Mouse (Mus musculus) right cerebral cortex, postnatal 4 days (tissue): ENCODE data around the gene Esyt3.
A peak's percentile ranks its signal among the peaks of the same experiment; 100 is the strongest.

Experiments
- DNase-seq: peaks from one replicate; pipeline ENCODE4 v3.0.0-alpha.2; 2022

Esyt3 gene

DNA sequence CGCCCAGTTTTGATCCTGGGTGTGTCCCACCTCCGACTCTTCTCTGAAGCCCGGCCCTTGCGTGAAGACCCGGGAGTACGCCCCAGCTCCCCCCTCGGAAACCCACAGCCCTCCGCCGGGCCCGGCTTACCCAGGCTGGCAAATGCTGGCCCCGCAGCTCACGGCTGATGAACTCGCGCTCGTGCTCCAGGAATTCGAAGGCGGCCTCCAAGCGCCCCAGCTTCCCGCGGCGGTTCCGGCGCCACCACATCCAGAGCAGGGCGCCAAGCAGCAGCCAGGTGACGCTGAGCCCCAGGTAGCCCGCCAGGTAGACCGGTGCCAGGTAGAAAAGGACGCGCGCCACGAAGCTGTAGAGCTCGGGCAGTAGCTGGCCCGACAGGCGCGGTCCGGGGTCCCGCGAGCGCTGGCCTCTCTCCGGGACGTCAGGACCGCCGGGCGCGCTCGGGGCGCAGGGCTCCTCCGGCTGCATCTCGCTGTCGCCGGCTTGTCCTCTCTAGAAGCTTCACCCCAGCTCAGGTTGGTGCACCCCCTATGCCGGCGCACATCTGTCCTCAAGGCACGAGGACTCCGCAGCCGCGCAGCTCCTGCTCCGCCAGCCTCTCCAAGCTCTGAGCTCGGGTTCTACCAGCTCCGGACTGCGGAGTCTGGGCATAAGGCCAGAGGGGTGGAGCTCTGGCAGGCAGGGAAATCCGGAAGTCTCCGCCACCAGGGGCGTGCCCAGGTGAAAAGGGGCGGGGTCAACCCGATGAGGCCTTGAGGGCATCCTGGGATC is at the start of gene Esyt3:
Gene Esyt3 (minus strand): TSS at position 637 of the 772 bp plus-strand sequence.
- peak; percentile 37 for DNase-seq

DNA sequence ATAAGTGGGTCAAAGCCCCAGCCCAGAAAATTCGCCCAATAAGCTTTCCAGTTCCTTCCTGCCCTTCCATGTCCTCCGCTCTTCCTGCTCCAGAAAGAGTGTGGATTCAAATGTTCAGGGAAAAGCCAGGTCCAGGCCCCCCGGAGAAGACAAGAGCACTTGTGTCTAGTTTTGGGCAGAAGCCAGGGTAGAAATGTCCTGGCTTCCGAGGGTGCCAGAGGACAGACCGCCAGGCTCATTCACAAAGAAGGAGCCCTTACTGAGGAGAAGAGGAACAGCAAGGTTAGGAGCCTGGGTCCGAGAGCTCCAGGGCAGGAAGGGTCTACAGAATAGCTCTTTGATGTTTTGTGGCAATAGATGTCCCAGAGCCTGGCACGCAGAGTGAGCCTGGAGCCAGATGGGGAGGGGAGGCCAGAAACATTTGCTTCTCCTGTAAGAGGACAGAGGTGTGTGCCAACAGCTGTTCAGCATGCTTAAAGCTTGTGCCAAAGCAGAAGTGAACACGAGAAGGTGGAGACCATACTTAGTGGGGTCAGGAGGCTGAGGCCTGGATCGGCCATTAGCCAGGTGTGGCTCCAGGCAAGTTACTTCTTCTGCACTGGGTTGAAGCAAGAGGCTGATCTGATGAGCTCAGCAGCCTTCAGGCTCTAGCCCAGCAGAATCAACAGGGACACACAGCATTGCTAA is 43.1 kb upstream of the Esyt3 start:
- DNase-seq = no peak

DNA sequence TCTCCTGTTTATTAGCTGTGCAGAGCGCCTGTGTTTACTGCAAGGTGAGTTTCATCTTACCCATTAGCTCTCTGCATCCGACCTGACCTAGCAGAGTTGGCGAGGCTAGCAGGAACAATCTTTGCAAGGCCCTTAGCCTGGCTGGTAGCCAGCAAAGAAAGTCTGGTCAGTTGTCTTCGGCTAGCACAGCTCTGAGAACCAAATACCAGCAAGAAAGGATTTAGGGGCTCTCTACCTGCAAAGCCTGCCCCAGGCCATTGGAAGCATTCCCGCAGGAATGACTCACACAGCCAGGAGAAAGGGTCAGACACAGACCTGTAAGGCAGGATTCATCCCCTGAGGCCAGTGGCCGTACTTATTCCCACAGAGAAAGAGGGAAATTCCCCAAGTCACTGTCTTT is 42.4 kb upstream of the Esyt3 start:
- DNase-seq = no peak

DNA sequence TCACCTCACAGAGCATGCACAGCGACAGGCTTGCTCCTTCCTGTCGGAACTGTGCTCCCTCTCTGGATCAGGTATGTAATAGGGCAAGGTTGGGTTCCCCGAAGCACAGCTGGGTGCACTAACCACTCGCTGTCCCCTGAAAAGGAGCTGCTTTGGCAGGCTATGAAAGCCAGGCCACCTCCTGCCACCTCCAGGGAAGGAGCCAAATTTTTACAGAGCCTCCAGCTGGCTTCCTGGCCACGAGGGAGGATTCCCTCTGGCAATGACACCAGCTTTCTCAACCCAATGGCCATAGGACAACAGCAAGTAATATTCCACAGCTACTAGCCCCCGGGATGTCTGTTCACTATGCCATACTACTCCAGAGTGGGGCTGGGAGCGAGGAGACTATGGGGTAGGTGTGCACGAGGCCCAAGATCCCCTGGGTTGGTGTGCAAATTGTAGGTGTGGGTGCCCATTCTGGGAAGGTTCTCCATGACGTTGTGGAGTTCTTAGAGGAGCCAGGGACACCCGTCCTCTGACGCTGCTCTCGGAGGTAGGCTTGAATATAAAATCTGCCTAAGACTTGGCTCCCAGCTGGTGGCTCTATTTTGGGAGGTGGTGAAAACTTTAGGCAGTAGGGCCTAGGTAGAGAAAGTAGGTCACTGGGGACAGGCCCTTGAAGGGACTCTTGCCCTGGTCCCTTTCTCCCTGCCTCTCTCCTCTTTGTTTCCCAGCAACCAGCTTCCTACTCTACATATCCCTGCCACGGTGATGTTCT is 38.9 kb upstream of the Esyt3 start:
- no peak for DNase-seq

DNA sequence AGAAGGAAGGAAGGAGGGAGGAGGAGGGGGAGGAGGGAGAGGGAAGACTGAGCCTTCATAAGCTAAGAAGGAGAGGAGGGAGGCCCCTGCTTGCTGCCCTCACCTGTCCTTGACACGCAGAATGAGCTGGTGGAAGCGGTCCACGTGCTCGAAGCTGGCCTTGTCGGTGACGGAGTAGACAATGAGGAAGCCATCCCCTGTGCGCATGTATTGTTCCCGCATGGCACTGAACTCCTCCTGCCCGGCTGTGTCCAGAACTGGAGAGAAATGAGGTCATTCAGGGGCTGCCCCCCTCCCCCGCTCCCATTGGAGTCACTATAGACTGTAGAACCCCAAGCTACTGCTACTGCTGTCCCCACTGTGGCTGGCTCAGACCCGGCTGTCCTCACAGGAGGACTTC is 36.0 kb upstream of the Esyt3 start:
- no peak for DNase-seq

DNA sequence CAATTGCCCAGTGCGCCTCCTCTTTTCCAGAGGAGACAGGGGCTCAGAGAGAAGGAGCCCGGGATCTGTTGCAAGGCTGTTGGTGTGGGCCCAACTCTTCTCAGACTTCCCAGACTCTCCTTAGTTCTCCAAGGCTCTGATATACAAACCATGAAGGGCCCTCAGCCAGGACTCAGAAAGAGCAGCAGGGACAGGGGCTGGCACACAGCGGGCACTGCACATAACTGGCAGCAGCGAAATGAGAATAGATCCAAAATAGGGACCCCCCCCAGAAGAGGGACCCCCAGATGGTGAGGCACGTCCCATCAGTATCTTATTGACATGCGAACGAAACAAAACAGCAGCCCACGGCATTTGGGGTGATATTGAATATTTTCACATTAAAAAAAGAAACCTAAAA is 34.8 kb upstream of the Esyt3 start:
- DNase-seq = no peak

DNA sequence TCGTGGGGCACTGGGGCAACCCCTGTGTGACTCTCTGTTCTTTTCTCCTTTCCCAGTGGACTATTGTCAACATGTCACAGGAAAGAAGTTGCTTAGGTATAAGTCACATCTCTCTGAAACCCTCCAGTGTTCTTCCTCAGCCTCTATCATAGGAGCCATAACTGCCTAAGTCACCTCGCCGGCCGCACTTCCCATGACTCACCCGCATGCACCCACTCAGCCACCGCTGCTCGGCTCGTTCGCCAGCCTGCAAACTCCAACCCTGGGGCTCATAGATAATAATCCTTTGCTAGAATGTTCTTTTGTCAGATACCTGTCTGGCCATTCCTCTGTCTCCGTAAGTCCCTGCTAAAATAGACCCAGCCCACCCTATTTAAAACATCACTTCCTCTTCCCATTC is 33.2 kb upstream of the Esyt3 start:
- DNase-seq = no peak

DNA sequence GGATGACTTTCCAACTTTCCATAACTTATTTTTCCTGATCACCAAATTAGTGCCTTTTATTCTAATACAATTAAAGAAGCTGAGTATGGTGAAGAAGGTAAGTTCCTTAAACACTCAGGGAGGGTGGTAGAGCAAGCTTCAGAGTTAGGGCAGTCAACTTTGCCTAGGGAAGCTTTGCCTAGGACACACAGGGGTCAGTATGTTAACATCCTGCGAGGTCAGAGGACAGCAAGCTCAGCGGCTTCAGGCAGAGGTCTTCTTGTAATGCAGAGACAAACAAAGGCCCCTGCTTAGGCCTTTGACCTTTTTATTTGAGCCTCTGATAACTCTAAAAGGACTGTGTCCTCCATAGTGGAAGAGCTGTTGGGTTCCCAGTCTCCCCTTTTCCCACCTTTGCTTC is 32.4 kb upstream of the Esyt3 start:
- DNase-seq = no peak

DNA sequence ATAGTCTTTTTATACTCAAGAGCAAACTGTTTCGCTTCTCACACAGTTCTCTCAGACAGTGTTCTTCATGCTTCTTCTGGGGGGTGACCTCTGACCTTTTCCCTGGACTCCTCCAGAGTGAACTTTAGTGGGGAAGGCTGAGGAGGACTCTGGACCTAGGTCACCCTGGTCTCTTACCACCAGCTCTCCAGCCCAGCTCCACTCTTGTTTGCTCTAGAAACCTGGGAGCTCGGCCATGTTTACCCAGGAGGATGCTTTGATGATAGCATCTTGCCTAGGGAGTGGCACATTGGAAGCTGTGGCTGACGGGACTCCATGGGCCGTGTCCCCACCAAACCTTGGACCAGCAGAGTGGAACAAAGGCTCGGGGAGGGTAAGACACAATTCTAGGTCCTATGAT is 31.8 kb upstream of the Esyt3 start:
- DNase-seq = no peak

DNA sequence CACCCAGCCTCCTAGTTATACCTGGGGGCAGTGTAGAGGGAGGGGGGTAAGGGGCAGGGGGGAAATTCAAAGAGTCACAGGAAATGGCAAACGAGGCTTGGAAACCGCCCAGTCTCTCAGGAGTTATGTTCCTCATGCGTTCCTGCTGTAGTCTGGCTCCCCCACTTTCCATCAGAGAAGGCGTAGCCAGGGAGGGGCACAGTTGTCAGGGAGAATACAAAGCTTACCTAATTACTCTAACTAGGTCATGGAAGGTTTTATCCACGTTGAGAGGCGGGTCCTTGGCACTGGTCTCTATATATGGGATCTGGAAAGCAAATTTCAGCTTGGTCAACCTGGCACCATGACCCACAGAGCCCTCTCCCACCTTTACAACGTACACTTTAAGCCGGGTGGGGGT is 31.1 kb upstream of the Esyt3 start:
- DNase-seq = no peak

DNA sequence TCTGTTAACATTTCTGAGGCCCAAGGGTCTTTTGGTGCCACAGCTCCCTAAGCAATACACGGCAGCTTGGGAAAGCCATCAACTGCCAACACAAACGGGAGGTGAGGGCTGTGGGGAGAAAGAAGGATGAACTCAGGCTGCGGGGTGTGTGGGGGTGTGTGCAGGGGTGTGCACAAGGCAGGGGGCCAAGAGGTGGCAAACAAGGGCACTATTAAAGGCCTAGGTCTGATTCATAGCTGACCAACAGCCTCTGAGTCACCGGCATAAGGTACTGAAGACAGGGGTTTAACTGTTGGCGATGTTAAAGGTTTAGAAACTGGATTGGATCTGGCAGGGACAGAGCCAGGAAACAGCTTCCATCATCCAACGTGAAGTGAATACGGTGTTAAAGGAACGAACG is 30.5 kb upstream of the Esyt3 start:
- DNase-seq = no peak

DNA sequence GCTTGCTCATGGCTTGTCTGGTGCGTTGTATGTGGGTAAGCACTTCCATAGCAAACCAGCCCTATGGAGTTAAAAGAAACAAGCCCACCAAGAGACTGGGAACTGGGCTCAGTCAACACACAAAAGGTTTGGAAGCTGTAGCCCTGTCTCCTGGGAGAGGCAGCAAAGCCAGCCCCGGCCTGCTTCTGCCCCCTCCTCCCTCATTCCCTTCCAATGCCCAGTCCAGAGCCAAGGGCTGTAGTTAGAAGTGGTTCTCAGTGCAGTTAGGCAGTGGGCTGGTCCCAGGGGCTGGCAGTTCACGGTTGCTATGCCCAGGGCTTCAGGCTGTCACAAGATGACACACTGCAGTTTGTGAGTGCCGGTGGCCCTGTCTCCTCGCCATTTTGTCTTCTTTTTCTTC is 29.7 kb upstream of the Esyt3 start:
- no peak for DNase-seq

DNA sequence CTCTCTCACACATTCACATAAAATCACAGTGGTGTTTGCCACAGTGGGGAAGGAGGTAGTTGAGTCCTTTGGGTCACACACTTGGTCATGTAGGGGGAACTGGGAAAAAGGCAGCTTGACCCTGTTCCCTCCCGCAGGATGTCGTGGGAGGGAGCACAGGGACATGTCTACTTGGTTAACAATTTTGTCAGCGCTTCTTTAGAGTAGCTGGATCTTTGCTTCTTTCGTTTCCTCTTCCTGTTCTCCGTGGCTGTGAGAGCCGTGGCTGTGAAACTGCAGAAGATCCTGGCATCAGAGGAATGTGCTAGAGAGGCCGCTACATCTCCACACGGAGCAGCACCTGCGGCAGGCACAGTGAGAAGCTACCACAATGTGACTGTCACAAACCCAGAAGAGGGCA is 24.2 kb upstream of the Esyt3 start:
- DNase-seq = no peak

DNA sequence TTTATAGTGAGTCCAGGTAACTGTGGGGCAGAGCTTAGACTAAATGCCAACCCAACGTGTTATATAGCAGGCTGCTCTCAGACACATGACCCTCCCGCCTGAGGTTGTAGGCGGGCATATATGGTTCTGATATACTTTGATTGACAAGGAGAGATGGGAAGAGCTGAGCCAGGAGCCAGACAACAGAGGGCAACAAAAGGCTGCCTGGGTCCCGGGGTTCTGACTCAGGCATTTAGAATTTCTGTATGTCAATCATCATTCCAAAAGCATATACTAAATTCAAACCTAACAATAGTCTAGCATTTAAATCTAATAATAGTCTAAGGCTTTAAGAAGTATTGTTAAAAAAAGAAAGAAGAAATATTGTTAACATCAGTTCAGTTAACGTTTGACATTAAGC is 20.8 kb upstream of the Esyt3 start:
- DNase-seq = no peak

DNA sequence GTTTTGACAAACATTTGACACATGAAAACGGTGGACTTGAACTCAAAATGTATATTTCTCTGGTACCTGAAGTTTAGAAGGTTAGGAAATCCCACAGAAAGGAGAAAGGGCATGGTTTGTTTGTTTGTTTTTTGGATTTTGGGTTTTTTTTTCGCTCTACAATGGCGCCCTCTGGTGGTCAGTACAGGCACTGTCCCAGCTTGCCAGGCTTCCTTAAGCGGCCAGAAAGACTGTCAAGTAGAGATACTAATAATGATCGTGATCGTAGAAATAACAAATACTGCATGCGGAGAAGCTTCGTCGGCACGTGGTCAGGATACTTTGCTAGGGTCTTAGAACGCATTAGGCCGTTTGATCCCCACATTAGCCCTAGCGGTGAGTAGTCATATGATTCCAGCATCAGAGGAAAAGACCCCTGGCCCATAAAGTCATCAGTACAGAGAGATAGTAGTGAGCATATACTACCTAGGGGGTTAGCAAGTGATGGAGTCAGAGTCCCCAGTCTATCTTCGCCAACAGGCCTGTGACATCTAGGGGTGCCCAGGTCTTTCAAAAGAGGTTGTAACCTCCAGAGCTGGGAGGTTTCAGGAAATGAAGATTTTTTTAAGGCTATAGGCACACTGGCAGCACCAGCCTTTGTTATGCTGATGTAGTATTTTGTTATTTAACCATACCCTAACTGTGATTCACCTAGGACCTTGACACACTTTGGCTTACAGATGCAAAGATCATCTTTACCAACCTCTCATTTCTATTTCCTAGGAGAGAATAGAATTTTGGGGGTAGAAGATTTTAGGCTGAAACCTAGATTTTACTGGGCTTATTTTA is 18.4 kb upstream of the Esyt3 start:
- peak; percentile 67 for DNase-seq

DNA sequence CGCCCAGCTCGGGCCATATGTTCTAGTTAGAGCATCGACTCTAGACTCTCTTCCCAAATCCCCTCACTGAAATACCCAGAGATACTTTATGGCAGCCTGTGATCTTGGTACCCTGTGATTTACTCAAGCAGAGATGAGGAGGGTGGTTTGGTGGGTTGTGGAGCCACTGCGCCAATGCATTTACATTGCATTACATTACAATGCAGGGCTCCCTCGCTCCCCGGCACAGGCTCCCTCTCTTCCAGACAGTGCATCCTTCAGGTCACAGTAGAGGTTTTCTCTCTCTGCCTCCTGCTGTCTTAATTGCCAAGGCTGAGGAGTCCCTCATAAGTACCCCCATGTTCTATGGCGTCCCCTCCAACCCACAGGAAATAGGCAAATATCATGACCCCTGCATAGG is 10.1 kb upstream of the Esyt3 start:
- DNase-seq = no peak

DNA sequence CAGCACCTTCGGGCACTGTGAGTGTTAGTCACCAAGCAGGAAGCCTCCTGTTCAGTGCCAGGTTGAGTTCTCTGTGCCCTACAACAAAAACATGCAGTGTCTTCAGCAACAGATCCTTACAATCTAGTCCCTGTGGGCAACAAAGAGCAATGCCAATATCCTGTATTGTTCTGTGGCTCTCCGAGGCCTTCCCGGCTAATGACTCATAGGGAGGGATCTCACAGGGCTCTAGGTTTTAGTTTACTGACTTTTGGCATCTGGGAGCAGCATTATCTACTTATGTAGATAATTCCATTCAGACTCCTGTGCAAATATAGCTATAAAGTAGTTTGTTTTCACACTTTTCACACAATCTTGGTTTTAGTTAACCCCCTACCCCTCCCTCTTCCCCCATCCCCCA is 7.5 kb upstream of the Esyt3 start:
- no peak for DNase-seq

DNA sequence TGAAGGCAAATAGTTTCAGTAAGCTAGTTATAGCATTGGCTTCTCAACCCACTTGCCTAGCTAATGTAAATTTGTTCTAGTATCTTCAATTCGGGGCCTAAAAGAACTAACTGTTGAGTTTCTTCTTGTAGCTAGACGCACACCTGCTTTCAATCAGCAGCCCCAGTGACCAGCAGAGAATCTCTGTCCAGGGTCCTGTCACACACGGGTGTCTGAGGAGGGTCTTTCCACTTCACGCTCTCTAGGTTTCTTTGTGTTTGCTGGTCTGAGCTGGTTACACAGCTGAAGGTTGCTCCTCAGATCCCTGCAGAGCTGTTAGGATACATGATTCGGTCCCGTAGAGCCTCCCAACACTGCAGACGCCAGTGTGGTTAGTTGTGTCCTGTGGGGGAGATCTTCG is 4.7 kb upstream of the Esyt3 start:
- no peak for DNase-seq

DNA sequence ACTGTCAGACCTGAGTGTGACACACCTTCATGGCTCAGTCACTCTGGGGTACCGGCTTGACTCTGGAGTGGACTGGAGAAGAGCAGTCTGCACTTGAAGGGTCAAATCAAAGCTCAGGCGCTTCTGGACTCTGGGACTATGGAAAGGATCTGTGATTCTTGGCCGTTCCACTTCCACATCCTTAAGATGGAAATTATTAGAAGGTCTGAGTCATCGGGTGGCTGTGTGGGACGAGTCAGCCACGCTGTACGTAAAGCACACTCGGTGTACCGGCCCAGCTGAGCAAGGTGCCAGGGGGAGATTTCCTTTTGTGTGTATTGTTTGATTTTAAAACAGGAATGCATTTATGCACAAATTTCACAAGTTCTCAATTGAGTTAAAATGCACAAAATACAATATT is 3.6 kb upstream of the Esyt3 start:
- DNase-seq = no peak

DNA sequence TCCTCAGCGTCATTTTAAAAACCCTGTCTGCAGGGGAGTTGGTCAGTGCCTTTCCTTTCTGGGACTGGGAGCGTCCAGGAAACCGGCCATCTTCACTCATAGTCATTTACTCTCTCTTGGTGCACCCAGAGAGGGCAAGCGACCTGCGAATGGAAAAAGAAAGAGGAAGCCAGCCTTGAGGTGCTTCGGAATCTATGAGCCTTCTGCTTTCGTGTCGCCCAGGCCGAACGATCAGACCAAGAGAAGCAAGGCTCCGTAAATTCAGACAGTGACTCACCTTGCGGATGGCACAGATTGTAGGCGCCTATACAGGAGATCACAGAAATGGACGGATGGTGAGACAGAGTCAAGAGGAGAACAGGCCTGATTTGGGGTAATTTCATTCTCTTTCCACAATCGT is 655 bp upstream of the Esyt3 start:
- DNase-seq = no peak

DNA sequence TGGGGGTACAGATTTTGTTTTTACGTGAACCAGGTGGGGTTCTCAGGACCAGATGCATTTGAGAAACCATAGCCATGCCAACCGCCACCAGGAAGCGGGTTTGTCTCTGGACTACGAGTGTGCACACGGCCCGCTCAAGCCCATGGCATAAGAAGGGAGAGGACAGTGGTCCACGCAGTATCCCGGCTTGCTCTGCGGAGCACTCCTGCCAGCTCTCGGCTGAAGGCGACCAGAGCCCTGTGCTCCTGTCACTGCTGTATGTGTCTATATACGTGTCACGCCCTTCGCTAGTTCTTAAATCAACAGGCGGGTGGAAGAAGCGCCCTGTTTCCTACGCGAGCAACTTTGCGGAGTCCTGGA is 816 bp downstream of the Esyt3 start:
- DNase-seq = no peak

DNA sequence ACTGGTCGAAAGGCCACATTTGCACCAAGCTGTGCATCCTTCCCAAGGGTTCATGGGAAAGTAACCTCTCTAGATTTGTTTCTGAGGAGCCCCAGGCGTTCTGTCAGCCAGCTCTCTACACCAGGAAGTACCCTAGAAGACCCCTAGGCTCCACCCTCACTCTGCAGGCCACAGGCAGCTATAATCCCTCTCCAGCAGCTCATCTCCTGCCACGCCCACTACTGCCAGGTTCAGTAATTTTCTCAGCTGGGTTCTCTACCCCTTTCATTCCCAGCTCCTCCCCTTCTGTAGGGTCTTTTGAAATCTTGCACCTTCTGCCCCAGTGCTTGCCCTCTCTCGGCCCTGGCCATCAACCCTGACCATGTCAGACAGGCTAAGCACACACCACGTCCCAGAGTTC is 2.4 kb downstream of the Esyt3 start:
- no peak for DNase-seq

DNA sequence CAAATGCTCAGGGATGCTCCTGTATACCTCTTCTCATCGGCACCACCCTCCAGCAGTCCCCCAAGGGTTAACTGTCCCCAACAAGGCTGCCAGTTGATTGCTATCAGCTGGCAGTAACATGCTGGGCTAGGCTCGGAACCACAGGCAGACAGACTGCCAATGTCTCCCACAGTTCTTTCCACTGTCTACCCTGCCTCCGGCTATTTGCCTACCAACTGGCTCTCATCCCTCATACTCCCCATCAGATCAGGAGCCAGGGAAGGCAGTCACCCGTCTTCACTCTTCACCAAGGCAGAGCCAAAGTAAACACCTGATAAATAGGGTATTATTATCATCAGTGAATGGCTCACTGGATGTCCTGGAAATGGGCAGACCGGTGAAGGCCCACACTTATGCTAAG is 3.6 kb downstream of the Esyt3 start:
- DNase-seq = no peak
